ENCODE assay signal across 9 mouse cellular contexts in the genomic region with DNA sequence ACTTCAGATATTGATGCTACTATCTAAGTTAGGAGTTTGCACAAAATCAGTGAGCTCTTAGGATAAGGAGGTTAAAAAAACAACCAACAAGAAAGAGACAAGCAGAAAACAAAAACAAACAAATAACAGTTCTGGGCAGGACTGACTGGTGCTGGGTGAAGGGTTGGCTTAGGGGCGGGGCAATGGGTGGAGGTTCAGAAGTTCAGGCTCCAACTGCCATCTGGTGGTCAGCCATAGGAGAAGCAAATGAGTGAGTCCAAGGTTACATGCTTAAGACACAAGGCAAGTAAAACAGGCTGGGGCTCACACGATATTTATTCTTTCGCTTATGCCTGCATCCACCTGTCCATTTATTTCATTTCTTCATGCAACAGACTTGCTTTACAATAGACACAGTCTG. TPM values are rescaled to one million over a fixed set of nuclear protein-coding genes. Genes with fewer than 3 reads are reported as not detected.
A peak's percentile ranks its signal among the peaks of the same experiment; 100 is the strongest.
DNase-seq lines count a peak whose midpoint lies in the region; ATAC-seq lines count a peak whose summit lies in the region.
"Had no signal": no experiment of that assay in that cellular context is flagged by ENCODE, and none has a peak within 500 bp of the region (broad histone marks: within the 10 kb centered on the region; RNA-seq: fewer than 3 reads in every experiment).

No protein-coding gene starts in this region.

- DNase-seq in NIH3T3 (ENCODE audit: low read depth): peak; percentile 77
- DNase-seq in cerebellum, adult 9-10 months: peak; percentile 51
- DNase-seq in frontal cortex, adult 2 months (ENCODE audit: extremely low spot score in 1 of 2, low spot score in 1 of 2): peak; percentile 9 to 55
- DNase-seq in hindlimb bud, embryonic 11.5 days (ENCODE audit: extremely low spot score, low read depth, low spot score): peak; percentile 20
- peak; percentile 26 for DNase-seq in left cerebral cortex, adult 11 months (ENCODE audit: low spot score)
- DNase-seq in retina, postnatal 7 days (ENCODE audit: low read depth, low spot score): peak; percentile 27
- peak; percentile 63 for DNase-seq in urinary bladder, postnatal 14 days (ENCODE audit: low spot score)

- peak; percentile 100 for ATAC-seq in megakaryocyte, adult 5-6 weeks (ENCODE audit: poor library complexity, severe bottlenecking)

RNA-seq across cellular contexts. Expression of a gene that starts 13.8 kb away (rescaled TPM):
- 44.8 and 47.8 TPM in 2 replicates for polyA plus RNA-seq in frontal cortex, adult 2 months (2012; rRNA removed)
- 75.3 and 94.6 TPM in 2 replicates for total RNA-seq in megakaryocyte, adult 5-6 weeks (2015)
- 89.5 and 99.6 TPM in 2 replicates for total RNA-seq in megakaryocyte, adult 5-6 weeks (2017)

RNA-seq across cellular contexts. Expression of a gene that starts 37.8 kb away (rescaled TPM):
- polyA plus RNA-seq in frontal cortex, adult 2 months (2012; rRNA removed): 0.22 and 0.34 TPM in 2 replicates
- 0.45 TPM in 1 of 2 replicates, not detected in the other for total RNA-seq in megakaryocyte, adult 5-6 weeks (2015)
- 0.16 and 0.70 TPM in 2 replicates for total RNA-seq in megakaryocyte, adult 5-6 weeks (2017)

RNA-seq across cellular contexts. Expression of a gene that starts 44.3 kb away (rescaled TPM):
- polyA plus RNA-seq in frontal cortex, adult 2 months (2012; rRNA removed): 1.5 and 1.6 TPM in 2 replicates
- not detected in 2 replicates for total RNA-seq in megakaryocyte, adult 5-6 weeks (2015)
- total RNA-seq in megakaryocyte, adult 5-6 weeks (2017): not detected in 2 replicates
- polyA plus RNA-seq: large intestine, adult 2 months had no signal

RNA-seq across cellular contexts. Expression of a gene that starts 51.5 kb away (rescaled TPM):
- polyA plus RNA-seq in frontal cortex, adult 2 months (2012; rRNA removed): not detected in 2 replicates
- total RNA-seq in megakaryocyte, adult 5-6 weeks (2015): not detected in 2 replicates
- total RNA-seq in megakaryocyte, adult 5-6 weeks (2017): not detected in 2 replicates
- polyA plus RNA-seq: large intestine, adult 2 months had no signal

Comparison
In these comparisons a context has a peak if more than half of its experiments do, and no peak if none do; other contexts are left out.
1. Peak in every context shown above with its lines: DNase-seq and ATAC-seq.
2. DNase-seq: peak in every context shown above with its lines; median percentile 77 in NIH3T3; 63 in urinary bladder, postnatal 14 days; 51 in cerebellum, adult 9-10 months; 32 in frontal cortex, adult 2 months; 27 in retina, postnatal 7 days; 26 in left cerebral cortex, adult 11 months; 20 in hindlimb bud, embryonic 11.5 days.